In genomic region chr13:74534096-74534495, GRCm38 (mm10) we compare ENCODE assay signal across 14 mouse cellular contexts. TPM values are rescaled to one million over a fixed set of nuclear protein-coding genes. Genes with fewer than 3 reads are reported as not detected.
A peak's percentile ranks its signal among the peaks of the same experiment; 100 is the strongest.
DNase-seq lines count a peak whose midpoint lies in the region; ATAC-seq and TF ChIP-seq lines count a peak whose summit lies in the region.
"Had no signal": no experiment of that assay in that cellular context is flagged by ENCODE, and none has a peak within 500 bp of the region (broad histone marks: within the 10 kb centered on the region; RNA-seq: fewer than 3 reads in every experiment).

No protein-coding gene starts in this region.

- no peaks in the 10 kb centered on the region for H3K36me3 ChIP-seq in liver, adult 2 months (ENCODE audit: control insufficient read depth, insufficient read depth, low read length)
- no peaks in the 10 kb centered on the region for H3K36me3 ChIP-seq in liver, embryonic 12.5 days
- H3K36me3 ChIP-seq in kidney, embryonic 15.5 days, result no peaks in the 10 kb centered on the region
- no peaks in the 10 kb centered on the region for H3K36me3 ChIP-seq in hindbrain, embryonic 10.5 days
- H3K36me3 ChIP-seq: embryonic facial prominence, embryonic 15.5 days; heart, embryonic 15.5 days; limb, embryonic 15.5 days had no signal

- no peaks in the 10 kb centered on the region; the same call in 1 of the 2 replicates for H3K79me2 ChIP-seq in liver, adult 2 months (ENCODE audit: control insufficient read depth, insufficient read depth, low read length)

- no peak overlapping the region for H3K4me2 ChIP-seq in liver, embryonic 12.5 days
- no peak overlapping the region for H3K4me2 ChIP-seq in kidney, embryonic 15.5 days
- H3K4me2 ChIP-seq: embryonic facial prominence, embryonic 15.5 days; heart, embryonic 15.5 days; limb, embryonic 15.5 days had no signal

- peaks cover 7% of the 10 kb centered on the region; the same call in 1 of the 2 replicates for H3K4me1 ChIP-seq in liver, adult 2 months (ENCODE audit: control insufficient read depth, insufficient read depth, low read length)
- H3K4me1 ChIP-seq in liver, embryonic 12.5 days, result no peaks in the 10 kb centered on the region
- no peaks in the 10 kb centered on the region for H3K4me1 ChIP-seq in kidney, embryonic 15.5 days
- no peaks in the 10 kb centered on the region for H3K4me1 ChIP-seq in hindbrain, embryonic 10.5 days (replicated peaks)
- H3K4me1 ChIP-seq: embryonic facial prominence, embryonic 15.5 days; heart, embryonic 15.5 days; limb, embryonic 15.5 days had no signal

- ATAC-seq in liver, embryonic 12.5 days, result no peak
- ATAC-seq in kidney, embryonic 15.5 days (replicated peaks; ENCODE audit: low FRiP score), result no peak; the same call in 1 of the 2 replicates
- ATAC-seq: liver, postnatal 0 days had no signal

- no peak overlapping the region for H3K9ac ChIP-seq in liver, adult 2 months (ENCODE audit: low read depth, low read length)
- no peak overlapping the region for H3K9ac ChIP-seq in liver, embryonic 12.5 days
- no peak overlapping the region for H3K9ac ChIP-seq in kidney, embryonic 15.5 days
- H3K9ac ChIP-seq: embryonic facial prominence, embryonic 15.5 days; heart, embryonic 15.5 days; limb, embryonic 15.5 days; liver, postnatal 0 days had no signal

- DNase-seq in cerebellum, postnatal 14 days, result peak; percentile 6 to 9
- no peak for DNase-seq in cerebellum, adult 11-12 months
- DNase-seq in liver, adult 2 months (ENCODE audit: extremely low read depth, low read depth, low spot score), result no peak
- peak; percentile 15 for DNase-seq in R1 (ENCODE audit: low read depth, low spot score)
- peak; percentile 78 for DNase-seq in adrenal gland, postnatal 14 days
- no peak for DNase-seq in hindbrain, embryonic 10.5 days (ENCODE audit: low spot score)

- no peak for TF ChIP-seq POLR2A in liver, adult 2 months (IDR thresholded peaks at IDR 0.05; ENCODE audit: extremely low read depth, insufficient read depth, low read length)

- H3K27me3 ChIP-seq in liver, adult 2 months (ENCODE audit: control insufficient read depth, insufficient read depth, low read length), result no peaks in the 10 kb centered on the region
- no peaks in the 10 kb centered on the region for H3K27me3 ChIP-seq in liver, embryonic 12.5 days (replicated peaks)
- no peaks in the 10 kb centered on the region for H3K27me3 ChIP-seq in kidney, embryonic 15.5 days
- H3K27me3 ChIP-seq in hindbrain, embryonic 10.5 days (ENCODE audit: insufficient read depth, poor library complexity, severe bottlenecking), result no peaks in the 10 kb centered on the region
- H3K27me3 ChIP-seq: embryonic facial prominence, embryonic 15.5 days; heart, embryonic 15.5 days; limb, embryonic 15.5 days had no signal

- WGBS in liver, adult 2 months, result 90% methylated on average over 15 of the region's 15 CpGs
- WGBS in liver, embryonic 12.5 days (ENCODE audit: insufficient replicate concordance), result 80% methylated on average over 15 of the region's 15 CpGs
- WGBS in kidney, embryonic 15.5 days, result 92% methylated on average over 15 of the region's 15 CpGs
- WGBS in hindbrain, embryonic 10.5 days, result 92% methylated on average over 15 of the region's 15 CpGs

- H3K27ac ChIP-seq in liver, adult 2 months (replicated peaks; ENCODE audit: insufficient read depth, low read depth, low read length), result peak overlapping the region; percentile 26; the same call in 1 of the 2 replicates
- no peak overlapping the region for H3K27ac ChIP-seq in liver, embryonic 12.5 days
- no peak overlapping the region for H3K27ac ChIP-seq in kidney, embryonic 15.5 days
- H3K27ac ChIP-seq in hindbrain, embryonic 10.5 days, result no peak overlapping the region
- H3K27ac ChIP-seq: embryonic facial prominence, embryonic 15.5 days; heart, adult 2 months; heart, embryonic 15.5 days; layer of hippocampus, adult 2 months; limb, embryonic 15.5 days had no signal

- no peak for TF ChIP-seq CTCF in liver, adult 2 months (IDR thresholded peaks at IDR 0.05; ENCODE audit: low read depth, low read length)

- peaks cover 4% of the 10 kb centered on the region; the same call in 1 of the 2 replicates for H3K9me3 ChIP-seq in liver, embryonic 12.5 days (replicated peaks)
- H3K9me3 ChIP-seq in kidney, embryonic 15.5 days (replicated peaks), result no peaks in the 10 kb centered on the region
- no peaks in the 10 kb centered on the region; the same call in 1 of the 2 replicates for H3K9me3 ChIP-seq in hindbrain, embryonic 10.5 days
- H3K9me3 ChIP-seq: embryonic facial prominence, embryonic 15.5 days; heart, embryonic 15.5 days; limb, embryonic 15.5 days had no signal

- H3K4me3 ChIP-seq in liver, adult 2 months (ENCODE audit: insufficient read depth, low read depth, low read length), result no peak overlapping the region
- H3K4me3 ChIP-seq in liver, embryonic 12.5 days, result no peak overlapping the region
- H3K4me3 ChIP-seq in kidney, embryonic 15.5 days (replicated peaks), result no peak overlapping the region
- H3K4me3 ChIP-seq in hindbrain, embryonic 10.5 days, result no peak overlapping the region
- H3K4me3 ChIP-seq: embryonic facial prominence, embryonic 15.5 days; heart, adult 2 months; heart, embryonic 15.5 days; layer of hippocampus, adult 2 months; limb, embryonic 15.5 days had no signal

RNA-seq across cellular contexts. Expression of gene Zfp825, which starts 40.3 kb away (rescaled TPM):
- total RNA-seq in liver, adult 2 months (2014; rRNA removed), result 11.8 and 19.3 TPM in 2 replicates
- 2.2 and 2.8 TPM in 2 replicates for polyA plus RNA-seq in liver, adult 2 months (2012; rRNA removed)
- polyA plus RNA-seq in liver, embryonic 12.5 days (2016; fragmentation: Nextera tagmentation; extraction: Ambion mirVana), result 10.9 TPM in 2 replicates
- 8.6 and 11.6 TPM in 2 replicates for total RNA-seq in adrenal gland, postnatal 14 days (2021)
- 22.5 and 23.7 TPM in 2 replicates for polyA plus RNA-seq in kidney, embryonic 15.5 days (2015; fragmentation: Nextera tagmentation; extraction: Ambion mirVana)
- 19.0 and 22.4 TPM in 2 replicates for polyA plus RNA-seq in hindbrain, embryonic 10.5 days (2016; fragmentation: Nextera tagmentation; extraction: Ambion mirVana)

Comparison
In these comparisons a context has a peak if more than half of its experiments do, and no peak if none do; other contexts are left out.
1. DNase-seq: peak in cerebellum, postnatal 14 days (2 of 2), R1 (single experiment) and adrenal gland, postnatal 14 days (single experiment); none in cerebellum, adult 11-12 months (single experiment), liver, adult 2 months (single experiment) and hindbrain, embryonic 10.5 days (single experiment).